Comparison of ENCODE assay signal across 32 mouse cellular contexts in the genomic region with DNA sequence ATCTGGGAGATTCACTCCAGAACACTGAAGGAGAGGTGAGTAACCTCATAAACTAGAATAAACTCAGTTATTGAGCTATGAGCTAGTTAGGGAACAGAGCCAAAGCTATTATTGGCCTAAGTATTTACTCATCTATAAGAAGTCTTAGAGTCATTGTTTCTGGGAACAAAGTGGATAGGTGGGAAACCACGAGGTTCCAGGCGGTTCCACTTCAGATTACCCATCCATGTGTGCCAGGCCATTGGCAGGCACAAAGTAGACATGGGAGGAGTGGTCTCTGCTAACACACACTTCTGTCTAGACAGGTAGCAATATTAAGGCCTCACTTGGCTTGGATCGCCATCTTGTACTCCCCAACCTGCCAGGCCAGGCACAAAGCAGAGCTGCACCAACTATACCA.
DNase-seq lines count a peak whose midpoint lies in the region; ATAC-seq and TF ChIP-seq lines count a peak whose summit lies in the region.
"Had no signal": no experiment of that assay in that cellular context is flagged by ENCODE, and none has a peak within 500 bp of the region (broad histone marks: within the 10 kb centered on the region; RNA-seq: fewer than 3 reads in every experiment).

No protein-coding gene starts in this region.

- H3K4me2 ChIP-seq in lung, postnatal 0 days (replicated peaks; ENCODE audit: low read depth, low read length): no peak overlapping the region
- no peak overlapping the region for H3K4me2 ChIP-seq in stomach, postnatal 0 days (replicated peaks; ENCODE audit: low read depth)
- H3K4me2 ChIP-seq: embryonic facial prominence, embryonic 13.5 days; forebrain, embryonic 13.5 days; hindbrain, embryonic 13.5 days had no signal

- TF ChIP-seq EP300 in lung, postnatal 0 days (IDR thresholded peaks at IDR 0.05): peak; percentile 89
- TF ChIP-seq EP300 in stomach, postnatal 0 days (optimal IDR thresholded peaks at IDR 0.05): no peak

- H3K36me3 ChIP-seq in lung, postnatal 0 days (ENCODE audit: insufficient read depth, low read length): peaks cover 9% of the 10 kb centered on the region; the same call in 1 of the 2 replicates
- peaks cover 9% of the 10 kb centered on the region; the same call in 1 of the 2 replicates for H3K36me3 ChIP-seq in stomach, postnatal 0 days (ENCODE audit: control insufficient read depth, insufficient read depth, low read length)
- H3K36me3 ChIP-seq: forebrain, embryonic 10.5 days; G1E; hindbrain, embryonic 10.5 days; hindbrain, embryonic 13.5 days had no signal

- no peaks in the 10 kb centered on the region for H3K27me3 ChIP-seq in lung, postnatal 0 days (replicated peaks; ENCODE audit: insufficient read depth, low read length)
- no peaks in the 10 kb centered on the region for H3K27me3 ChIP-seq in stomach, postnatal 0 days (ENCODE audit: control insufficient read depth, insufficient read depth, low read length)
- H3K27me3 ChIP-seq: CH12.LX; embryonic facial prominence, embryonic 13.5 days; forebrain, embryonic 13.5 days had no signal

- TF ChIP-seq CTCF in lung, postnatal 0 days (IDR thresholded peaks at IDR 0.05): no peak
- TF ChIP-seq CTCF in stomach, postnatal 0 days (IDR thresholded peaks at IDR 0.05; ENCODE audit: low read depth): no peak

- H3K4me1 ChIP-seq in lung, postnatal 0 days (ENCODE audit: insufficient read depth, low read depth, low read length): no peaks in the 10 kb centered on the region
- H3K4me1 ChIP-seq in stomach, postnatal 0 days (replicated peaks; ENCODE audit: control insufficient read depth, insufficient read depth): no peaks in the 10 kb centered on the region
- H3K4me1 ChIP-seq: embryonic facial prominence, embryonic 13.5 days had no signal

- no peak overlapping the region for H3K4me3 ChIP-seq in lung, postnatal 0 days (ENCODE audit: low read depth, low read length)
- no peak overlapping the region for H3K4me3 ChIP-seq in stomach, postnatal 0 days (ENCODE audit: low read depth, low read length)
- H3K4me3 ChIP-seq: embryonic facial prominence, embryonic 10.5 days; embryonic facial prominence, embryonic 13.5 days; forebrain, embryonic 10.5 days; forebrain, embryonic 13.5 days; gastrocnemius, adult 2 months; heart, embryonic 10.5 days; hindbrain, embryonic 10.5 days; hindbrain, embryonic 13.5 days had no signal

- peak; percentile 85 for ATAC-seq in lung, postnatal 0 days
- ATAC-seq in stomach, postnatal 0 days (ENCODE audit: low FRiP score, low TSS enrichment): peak; percentile 43; the same call in 1 of the 2 replicates
- no peak for ATAC-seq in erythroblast, adult 5-6 weeks (replicated peaks; ENCODE audit: low FRiP score, poor library complexity, severe bottlenecking)
- ATAC-seq: activated CD4-positive, CD25-positive, alpha-beta regulatory T cell, adult 4 months; forebrain, embryonic 13.5 days; forebrain, postnatal 0 days; hindbrain, embryonic 16.5 days had no signal

- DNase-seq in lung, adult 18-20 months: peak; percentile 52 to 71
- no peak for DNase-seq in lung, postnatal 14 days
- DNase-seq in large intestine, adult 2 months (ENCODE audit: low read depth, low spot score): peak; percentile 24
- DNase-seq in lung, postnatal 0 days (ENCODE audit: low spot score): peak; percentile 65
- peak; percentile 32 for DNase-seq in stomach, postnatal 0 days (ENCODE audit: low spot score)
- DNase-seq in right cerebral cortex, postnatal 14 days: no peak
- DNase-seq: adrenal gland, adult 8-10 months; adrenal gland, postnatal 25 days; B cell, adult 2 months; cerebellum, adult 11-12 months; cerebellum, adult 8-10 months; cerebellum, postnatal 10 days; cerebellum, postnatal 36 days; embryo, embryonic 11 days; forebrain, postnatal 0 days; gastrocnemius, adult 2 months; gastrocnemius, postnatal 14 days; heart, adult 18-20 months; heart, postnatal 10 days; heart, postnatal 36 days had no signal

- WGBS in large intestine, adult 2 months: 27% methylated on average over 3 of the region's 3 CpGs
- 68% methylated on average over 3 of the region's 3 CpGs for WGBS in lung, postnatal 0 days
- WGBS in stomach, postnatal 0 days: 54% methylated on average over 3 of the region's 3 CpGs

- no peak overlapping the region for H3K9ac ChIP-seq in lung, postnatal 0 days (replicated peaks; ENCODE audit: low read depth)
- no peak overlapping the region for H3K9ac ChIP-seq in stomach, postnatal 0 days (ENCODE audit: low read length)
- H3K9ac ChIP-seq: embryonic facial prominence, embryonic 13.5 days; forebrain, embryonic 13.5 days; forebrain, postnatal 0 days; hindbrain, embryonic 13.5 days had no signal

- H3K27ac ChIP-seq in lung, postnatal 0 days (ENCODE audit: low read length): no peak overlapping the region
- H3K27ac ChIP-seq in stomach, postnatal 0 days (replicated peaks): no peak overlapping the region
- H3K27ac ChIP-seq: embryonic facial prominence, embryonic 10.5 days; embryonic facial prominence, embryonic 13.5 days; forebrain, embryonic 10.5 days; forebrain, embryonic 13.5 days; gastrocnemius, adult 2 months; heart, embryonic 10.5 days; hindbrain, embryonic 10.5 days; hindbrain, embryonic 13.5 days had no signal

- H3K9me3 ChIP-seq in lung, postnatal 0 days (ENCODE audit: low read length): no peaks in the 10 kb centered on the region
- H3K9me3 ChIP-seq in stomach, postnatal 0 days (ENCODE audit: control insufficient read depth, low read length): no peaks in the 10 kb centered on the region
- H3K9me3 ChIP-seq: embryonic facial prominence, embryonic 10.5 days; embryonic facial prominence, embryonic 13.5 days; forebrain, embryonic 10.5 days; forebrain, embryonic 13.5 days; G1E; heart, embryonic 10.5 days; hindbrain, embryonic 10.5 days; hindbrain, embryonic 13.5 days had no signal

Comparison
In these comparisons a context has a peak if more than half of its experiments do, and no peak if none do; other contexts are left out.
1. DNase-seq: peak in lung, adult 18-20 months (2 of 2), large intestine, adult 2 months (single experiment), lung, postnatal 0 days (single experiment) and stomach, postnatal 0 days (single experiment); none in lung, postnatal 14 days (single experiment) and right cerebral cortex, postnatal 14 days (single experiment).